Mouse (Mus musculus) erythroblast, embryonic 14.5 days (primary cell): Measurements from ENCODE around the gene Mllt6.

Experiments used
- GATA1 ChIP-seq: IDR thresholded peaks from 2 replicates; pipeline ENCODE4 v1.6.1; 2012; ENCODE audit warnings: low read length, inconsistent platforms, mixed read lengths
- TAL1 ChIP-seq: IDR thresholded peaks from 3 replicates; pipeline ENCODE4 v1.6.1; 2012; ENCODE audit warnings: low read length, inconsistent platforms, mixed read lengths

DNA sequence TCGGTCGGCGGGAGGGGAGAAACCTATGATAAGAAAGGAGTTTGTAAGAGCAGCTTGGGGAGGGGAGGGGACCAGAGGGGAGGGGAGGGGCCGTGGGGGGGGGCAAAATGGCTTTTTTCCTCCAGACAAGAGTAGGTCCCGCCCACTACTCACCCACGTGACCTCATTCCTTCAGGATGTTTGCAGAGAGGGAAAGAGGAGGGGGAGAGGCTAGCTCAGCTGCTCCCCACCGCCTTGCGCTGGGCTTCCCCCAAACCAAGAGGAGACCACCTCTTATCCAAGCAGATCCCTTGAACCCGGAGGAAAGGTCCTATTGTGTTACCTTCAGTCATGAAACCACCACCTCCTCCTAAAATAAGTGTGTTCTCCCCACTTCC, 36.4 kb downstream of the Mllt6 start:
- TF ChIP-seq GATA1: no peak
- TF ChIP-seq TAL1: no peak
